Mouse (Mus musculus) cortical plate, adult 2 months (tissue): ENCODE data around the gene Mterf1b.

ENCODE experiments used
- CTCF ChIP-seq: fragments of 200-500 bp; IDR thresholded peaks from 2 replicates; pipeline ENCODE4 v1.5.1; 2011; ENCODE audit warnings: mild to moderate bottlenecking, control low read depth, low read length; ENCODE audit not compliant: insufficient read depth; ENCODE audit errors: extremely low read depth
- POLR2A ChIP-seq: fragments of 200-500 bp; IDR thresholded peaks from 2 replicates; pipeline ENCODE4 v1.6.1; 2011; ENCODE audit warnings: mild to moderate bottlenecking, low read length, control low read depth; ENCODE audit not compliant: insufficient read depth; ENCODE audit errors: extremely low read depth

DNA sequence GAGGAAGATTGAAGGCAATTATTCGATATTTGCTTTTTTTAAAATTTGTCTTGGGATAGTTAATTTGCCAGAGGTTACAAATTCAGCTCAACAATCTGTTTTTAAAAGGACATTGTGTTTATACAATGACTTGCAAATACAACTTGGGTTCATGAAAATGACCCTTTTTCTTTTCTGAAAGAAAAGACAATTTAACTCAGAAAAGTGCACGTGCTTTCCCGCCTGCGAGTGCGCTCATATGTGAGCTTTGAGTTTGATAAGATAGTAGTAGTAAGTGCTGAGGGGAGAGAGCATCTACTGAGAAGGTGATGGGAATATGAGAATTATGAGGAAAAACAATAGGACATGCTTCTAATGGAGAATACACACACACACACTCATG, 1.1 kb downstream of the Mterf1b start:
- no peak for TF ChIP-seq CTCF
- no peak for TF ChIP-seq POLR2A
